Comparison of ENCODE assay signal across 21 mouse cellular contexts in genomic region chr4:83956252-83956904, GRCm38 (mm10).
DNase-seq lines count a peak whose midpoint lies in the region; ATAC-seq and TF ChIP-seq lines count a peak whose summit lies in the region.
"Had no signal": no experiment of that assay in that cellular context is flagged by ENCODE, and none has a peak within 500 bp of the region (broad histone marks: within the 10 kb centered on the region; RNA-seq: fewer than 3 reads in every experiment).

No protein-coding gene starts in this region.

- no peaks in the 10 kb centered on the region for H3K36me3 ChIP-seq in limb, embryonic 10.5 days
- no peaks in the 10 kb centered on the region for H3K36me3 ChIP-seq in lung, postnatal 0 days (ENCODE audit: insufficient read depth, low read length)
- H3K36me3 ChIP-seq: limb, embryonic 15.5 days; midbrain, embryonic 12.5 days; neural tube, embryonic 12.5 days had no signal

- peak overlapping the region; percentile 61; the same call in 1 of the 2 replicates for H3K27ac ChIP-seq in limb, embryonic 10.5 days
- no peak overlapping the region for H3K27ac ChIP-seq in lung, postnatal 0 days (ENCODE audit: low read length)
- H3K27ac ChIP-seq: layer of hippocampus, adult 2 months; limb, embryonic 15.5 days; midbrain, embryonic 12.5 days; neural tube, embryonic 12.5 days had no signal

- TF ChIP-seq EP300 in lung, postnatal 0 days (IDR thresholded peaks at IDR 0.05): no peak

- TF ChIP-seq CTCF in lung, postnatal 0 days (IDR thresholded peaks at IDR 0.05): no peak

- DNase-seq in cerebellum, postnatal 4 days (ENCODE audit: low spot score in 2 of 2): no peak
- peak; percentile 6 to 22 for DNase-seq in cerebellum, adult 18-20 months
- peak; percentile 59 to 69 for DNase-seq in cerebellum, postnatal 25 days
- no peak for DNase-seq in limb, embryonic 10.5 days (ENCODE audit: low spot score)
- no peak for DNase-seq in lung, postnatal 0 days (ENCODE audit: low spot score)
- DNase-seq in right cerebral cortex, postnatal 10 days (ENCODE audit: low spot score in 2 of 2): no peak
- no peak for DNase-seq in kidney, adult 8-10 months
- DNase-seq: adrenal gland, postnatal 25 days; gastrocnemius, postnatal 14 days; kidney, adult 2 months; kidney, postnatal 14 days; layer of hippocampus, postnatal 36 days; lung, postnatal 10 days; right cerebral cortex, adult 18-20 months; thymus, adult 2 months had no signal

- peaks cover 19% of the 10 kb centered on the region for H3K4me1 ChIP-seq in limb, embryonic 10.5 days
- no peaks in the 10 kb centered on the region for H3K4me1 ChIP-seq in lung, postnatal 0 days (ENCODE audit: insufficient read depth, low read depth, low read length)
- H3K4me1 ChIP-seq: midbrain, embryonic 12.5 days; neural tube, embryonic 12.5 days had no signal

- ATAC-seq in cerebellum, adult (ENCODE audit: insufficient number of reproducible peaks, low FRiP score, low TSS enrichment): peak; percentile 87
- no peak for ATAC-seq in lung, postnatal 0 days
- ATAC-seq: forebrain, embryonic 14.5 days had no signal

- H3K27me3 ChIP-seq in limb, embryonic 10.5 days (ENCODE audit: low read depth, poor library complexity, severe bottlenecking): no peaks in the 10 kb centered on the region
- no peaks in the 10 kb centered on the region for H3K27me3 ChIP-seq in lung, postnatal 0 days (replicated peaks; ENCODE audit: insufficient read depth, low read length)
- H3K27me3 ChIP-seq: limb, embryonic 15.5 days; midbrain, embryonic 12.5 days; neural tube, embryonic 12.5 days had no signal

- H3K9me3 ChIP-seq in limb, embryonic 10.5 days (replicated peaks): no peaks in the 10 kb centered on the region
- no peaks in the 10 kb centered on the region for H3K9me3 ChIP-seq in lung, postnatal 0 days (ENCODE audit: low read length)
- H3K9me3 ChIP-seq: limb, embryonic 15.5 days; midbrain, embryonic 12.5 days had no signal

- H3K4me2 ChIP-seq in lung, postnatal 0 days (replicated peaks; ENCODE audit: low read depth, low read length): no peak overlapping the region
- H3K4me2 ChIP-seq: limb, embryonic 15.5 days; midbrain, embryonic 12.5 days; neural tube, embryonic 12.5 days had no signal

- WGBS in limb, embryonic 10.5 days: 94% methylated on average over 12 of the region's 12 CpGs
- 83% methylated on average over 12 of the region's 12 CpGs for WGBS in lung, postnatal 0 days

- H3K4me3 ChIP-seq in limb, embryonic 10.5 days: no peak overlapping the region
- H3K4me3 ChIP-seq in lung, postnatal 0 days (ENCODE audit: low read depth, low read length): no peak overlapping the region
- H3K4me3 ChIP-seq: layer of hippocampus, adult 2 months; limb, embryonic 15.5 days; midbrain, embryonic 12.5 days; neural tube, embryonic 12.5 days had no signal

- no peak overlapping the region for H3K9ac ChIP-seq in lung, postnatal 0 days (replicated peaks; ENCODE audit: low read depth)
- H3K9ac ChIP-seq: limb, embryonic 15.5 days; midbrain, embryonic 12.5 days; neural tube, embryonic 12.5 days had no signal

Comparison
In these comparisons a context has a peak if more than half of its experiments do, and no peak if none do; other contexts are left out.
1. DNase-seq: peak in cerebellum, adult 18-20 months (2 of 2) and cerebellum, postnatal 25 days (2 of 2); none in cerebellum, postnatal 4 days (0 of 2), limb, embryonic 10.5 days (single experiment), lung, postnatal 0 days (single experiment), right cerebral cortex, postnatal 10 days (0 of 2) and kidney, adult 8-10 months (0 of 2).